Mouse (Mus musculus) midbrain, embryonic 10.5 days (tissue): ENCODE data around the gene Ptbp1. TPM values are rescaled to one million over a fixed set of nuclear protein-coding genes. Genes with fewer than 3 reads are reported as not detected.
A peak's percentile ranks its signal among the peaks of the same experiment; 100 is the strongest.

Experiments
- DNase-seq: peaks from one replicate; pipeline ENCODE4 v3.0.0-alpha.2; 2017; ENCODE audit warnings: low spot score
- H3K27ac ChIP-seq: fragments of 300-500 bp; sonication (generic); replicated peaks from 2 replicates; pipeline ENCODE4 v1.5.1; 2016; ENCODE audit warnings: mild to moderate bottlenecking
- H3K27me3 ChIP-seq: fragments of 300-500 bp; sonication (generic); 2 replicates; pipeline ENCODE4 v1.6.1; 2016; ENCODE audit warnings: low read depth, mild to moderate bottlenecking; ENCODE audit not compliant: poor library complexity, severe bottlenecking
- H3K36me3 ChIP-seq: fragments of 300-500 bp; sonication (generic); 2 replicates; pipeline ENCODE4 v1.6.1; 2016; ENCODE audit warnings: mild to moderate bottlenecking, moderate library complexity
- H3K4me1 ChIP-seq: fragments of 300-500 bp; sonication (generic); 2 replicates; pipeline ENCODE4 v1.6.1; 2016
- H3K4me3 ChIP-seq: fragments of 300-500 bp; sonication (generic); 2 replicates; pipeline ENCODE4 v1.5.1; 2016; ENCODE audit warnings: mild to moderate bottlenecking, moderate library complexity
- H3K9me3 ChIP-seq: fragments of 300-500 bp; sonication (generic); replicated peaks from 2 replicates; pipeline ENCODE4 v1.6.1; 2016; ENCODE audit warnings: mild to moderate bottlenecking
- WGBS: fragments of 180-500 bp; shearing (Covaris S2); methylation state at CpG from one replicate; pipeline ENCODE4 v1.1.7; 2016; 5-methylcytosine and 5-hydroxymethylcytosine counted together
- microRNA-seq: library from miRNA; unstranded; fragments of <30 nt; microRNA quantifications from one replicate; pipeline ENCODE4, GENCODE M21; 2017
- polyA plus RNA-seq: library from polyadenylated mRNA; unstranded; fragments of >200 nt; fragmentation: Nextera tagmentation; extraction: Ambion mirVana; gene quantifications from 2 replicates; pipeline ENCODE4 v1.2.1, GENCODE M21; 2016

Gene Ptbp1
- polyA plus RNA-seq, 1 experiment from 2014 or later: 334 TPM

- no peak overlapping the region for H3K27ac ChIP-seq
- no peaks in the 10 kb centered on the region for H3K9me3 ChIP-seq
- DNase-seq: no peak
- H3K4me3 ChIP-seq: no peak overlapping the region
- 54% methylated on average over 20 of the region's 20 CpGs for WGBS
- H3K27me3 ChIP-seq: peaks cover 69% of the 10 kb centered on the region
- peaks cover 32% of the 10 kb centered on the region for H3K4me1 ChIP-seq
- peaks cover 74% of the 10 kb centered on the region for H3K36me3 ChIP-seq
Measured at GRCm38 (mm10) chr10:79897316-79898245, 43.4 kb downstream of the Ptbp1 start.

DNA sequence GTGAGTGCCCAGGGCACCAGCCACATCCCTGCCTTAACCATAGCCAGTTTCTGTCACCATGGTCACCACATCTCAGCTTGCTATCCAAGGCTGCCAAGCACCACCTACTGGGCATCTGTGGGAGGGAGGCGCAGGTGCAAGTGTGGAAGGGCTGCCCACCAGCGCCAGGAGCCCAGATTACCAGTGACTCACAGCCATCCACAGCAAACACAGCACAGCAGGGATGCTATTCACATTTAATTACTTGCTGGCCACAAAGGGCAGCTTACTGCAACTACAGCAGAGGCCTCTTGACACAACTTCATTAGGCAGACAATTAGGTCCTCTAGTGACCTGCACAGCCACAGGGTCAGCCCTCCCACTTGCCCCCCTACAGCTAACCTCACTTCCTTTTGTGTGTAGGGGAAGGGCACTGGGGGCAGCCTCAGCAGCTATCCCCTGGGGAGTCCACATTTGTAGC is 46.8 kb downstream of the Ptbp1 start:
- no peaks in the 10 kb centered on the region for H3K9me3 ChIP-seq
- H3K4me1 ChIP-seq: peaks cover 33% of the 10 kb centered on the region
- no peak overlapping the region for H3K27ac ChIP-seq
- WGBS: 13% methylated on average over 2 of the region's 2 CpGs
- peaks cover 86% of the 10 kb centered on the region for H3K36me3 ChIP-seq
- no peak overlapping the region for H3K4me3 ChIP-seq
- peaks cover 82% of the 10 kb centered on the region for H3K27me3 ChIP-seq
- DNase-seq: peak; percentile 51

DNA sequence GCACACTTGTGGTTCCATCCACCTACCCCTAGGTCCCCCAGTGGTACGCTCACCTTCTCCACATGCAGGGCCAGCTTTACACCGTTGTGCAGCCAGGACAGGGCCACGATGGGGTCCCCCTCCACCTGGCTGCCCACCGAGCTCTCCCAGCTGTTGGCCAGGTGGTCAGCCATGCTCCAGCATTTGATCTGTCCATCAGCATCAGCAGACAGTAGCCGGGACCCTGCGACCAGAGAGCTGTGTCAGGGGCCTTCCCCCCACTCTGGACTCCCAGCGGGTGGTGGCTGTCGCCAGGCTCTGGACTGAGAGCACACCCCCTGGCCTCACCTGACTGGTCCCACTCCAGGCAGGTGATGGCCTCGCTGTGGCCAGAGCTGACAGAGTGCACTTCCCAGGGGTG is 52.5 kb downstream of the Ptbp1 start:
- H3K36me3 ChIP-seq: peaks cover 70% of the 10 kb centered on the region
- no peak overlapping the region for H3K27ac ChIP-seq
- H3K4me1 ChIP-seq: peaks cover 32% of the 10 kb centered on the region
- H3K4me3 ChIP-seq: no peak overlapping the region
- no peaks in the 10 kb centered on the region for H3K9me3 ChIP-seq
- DNase-seq: no peak
- WGBS: 91% methylated on average over 9 of the region's 9 CpGs
- peaks cover 39% of the 10 kb centered on the region for H3K27me3 ChIP-seq

DNA sequence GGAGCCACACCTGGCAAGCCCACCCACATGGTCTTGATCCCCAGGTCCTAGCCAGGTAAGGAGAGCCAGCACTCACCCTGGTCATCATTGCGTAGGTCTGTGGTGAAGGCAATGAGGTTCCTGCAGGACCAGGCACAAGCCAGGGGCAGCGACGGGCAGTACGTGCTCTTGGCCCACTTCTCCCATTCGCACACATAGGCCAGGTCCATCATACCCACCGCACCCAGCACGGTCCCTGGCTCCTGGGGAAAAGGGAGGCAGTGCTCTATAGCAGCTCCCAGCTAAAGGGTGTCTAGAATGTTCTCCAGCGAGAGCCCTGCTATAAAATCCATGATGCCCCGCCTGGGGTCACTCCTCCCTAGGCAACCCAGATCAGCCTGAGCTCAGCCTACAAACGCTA is 53.2 kb downstream of the Ptbp1 start:
- H3K4me3 ChIP-seq: peak overlapping the region; percentile 83; the same call in 1 of the 2 replicates
- H3K27ac ChIP-seq: 0 out of 2 replicates have a peak overlapping the region, but pooled peaks have one; percentile 100
- peaks cover 71% of the 10 kb centered on the region for H3K36me3 ChIP-seq

DNA sequence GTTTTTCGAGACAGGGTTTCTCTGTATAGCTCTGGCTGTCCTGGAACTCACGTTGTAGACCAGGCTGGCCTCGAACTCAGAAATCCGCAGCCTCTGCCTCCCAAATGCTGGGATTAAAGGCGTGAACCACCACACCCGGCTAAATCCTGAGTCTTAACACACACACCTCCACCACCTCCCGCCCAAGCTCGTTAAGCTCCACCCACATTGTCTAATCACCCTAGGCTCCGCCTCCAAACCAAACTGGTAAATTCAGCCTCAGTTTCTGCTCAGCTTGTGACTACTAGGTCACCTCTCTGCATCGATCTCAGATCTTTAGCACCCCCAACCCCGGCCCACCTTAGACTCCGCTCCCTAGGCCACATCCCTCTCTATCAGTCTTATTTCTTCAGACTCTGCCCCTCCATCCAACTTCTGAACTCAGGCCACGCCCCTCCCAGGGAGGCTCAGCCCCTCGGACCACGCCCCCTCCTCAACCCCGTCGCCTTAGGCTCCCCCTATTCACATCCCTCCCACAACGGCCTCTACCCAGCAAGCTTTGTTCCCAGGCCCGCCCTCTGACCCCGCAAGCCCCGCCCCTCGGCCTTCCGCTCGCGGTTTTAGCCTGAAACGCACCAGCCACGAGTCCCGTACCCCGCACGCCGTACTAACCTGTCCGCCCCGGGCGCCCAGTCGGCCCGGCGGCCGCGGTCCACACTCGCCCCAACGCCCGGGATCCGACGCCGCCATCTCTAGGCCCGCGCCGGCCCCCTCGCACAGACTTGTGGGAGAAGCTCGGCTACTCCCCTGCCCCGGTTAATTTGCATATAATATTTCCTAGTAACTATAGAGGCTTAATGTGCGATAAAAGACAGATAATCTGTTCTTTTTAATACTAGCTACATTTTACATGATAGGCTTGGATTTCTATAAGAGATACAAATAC is 54.2 kb downstream of the Ptbp1 start, which contains the start of gene Med16:
Gene Med16 (minus strand): TSS at position 757 of the 925 bp plus-strand sequence.
- Histone ChIP-seq H3K36me3 (peaks cover 70% of the 10 kb centered on the region), H3K27ac (peak within 1 kb of the TSS; percentile 100), H3K9me3 (no peaks in the 10 kb centered on the region), H3K4me1 (peaks cover 24% of the 10 kb centered on the region), H3K4me3 (peak within 1 kb of the TSS; percentile 83), H3K27me3 (peaks cover 23% of the 10 kb centered on the region)
- peak; percentile 98 for DNase-seq
- 2% methylated on average over 52 of the region's 52 CpGs for WGBS

More for the DNA sequence above, 53.2 kb downstream of the Ptbp1 start:
- Histone ChIP-seq H3K4me1 (peaks cover 27% of the 10 kb centered on the region), H3K9me3 (no peaks in the 10 kb centered on the region), H3K27me3 (peaks cover 33% of the 10 kb centered on the region)
- no peak for DNase-seq
- 96% methylated on average over 10 of the region's 10 CpGs for WGBS

DNA sequence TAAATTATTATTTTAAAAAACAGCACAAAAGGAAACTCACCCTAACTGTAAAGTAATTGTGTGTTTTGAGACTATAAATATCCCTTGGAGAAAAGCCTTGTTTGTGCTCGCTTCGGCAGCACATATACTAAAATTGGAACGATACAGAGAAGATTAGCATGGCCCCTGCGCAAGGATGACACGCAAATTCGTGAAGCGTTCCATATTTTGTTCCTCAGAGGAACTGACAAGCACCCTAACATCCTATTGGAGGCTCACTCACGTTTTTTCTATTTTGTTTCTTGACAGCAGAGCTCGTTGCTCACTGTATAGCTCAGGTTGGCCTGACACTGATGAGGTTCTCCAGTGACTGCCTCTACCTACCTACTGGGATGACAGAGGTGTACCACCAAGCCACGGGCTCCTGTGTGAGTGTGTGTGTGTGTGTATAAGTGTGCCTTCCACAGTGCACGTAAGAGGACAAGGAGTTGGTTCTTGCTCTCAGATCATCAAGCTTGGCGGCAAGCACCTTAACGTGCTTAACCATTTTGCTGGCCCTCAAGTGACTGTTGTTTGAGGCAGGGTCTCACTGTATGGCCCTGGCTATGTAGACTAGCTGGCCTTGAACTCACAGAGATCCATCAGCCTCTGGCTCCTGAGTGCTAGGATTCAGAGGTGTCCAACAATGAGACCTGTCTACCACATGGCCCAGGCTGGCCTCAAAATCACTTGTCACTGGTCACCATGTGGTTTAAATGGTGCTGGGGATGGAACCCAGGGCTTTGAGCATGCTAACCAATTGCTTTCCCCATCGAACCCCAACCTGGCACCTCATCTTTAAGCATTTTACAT is 55.1 kb downstream of the Ptbp1 start:
- H3K4me3 ChIP-seq: peak overlapping the region; percentile 83
- H3K4me1 ChIP-seq: peaks cover 31% of the 10 kb centered on the region
- DNase-seq: peak; percentile 57
- peaks cover 14% of the 10 kb centered on the region for H3K27me3 ChIP-seq
- H3K9me3 ChIP-seq: no peaks in the 10 kb centered on the region
- peaks cover 62% of the 10 kb centered on the region for H3K36me3 ChIP-seq
- H3K27ac ChIP-seq: peak overlapping the region; percentile 100
- WGBS: 25% methylated on average over 14 of the region's 14 CpGs

DNA sequence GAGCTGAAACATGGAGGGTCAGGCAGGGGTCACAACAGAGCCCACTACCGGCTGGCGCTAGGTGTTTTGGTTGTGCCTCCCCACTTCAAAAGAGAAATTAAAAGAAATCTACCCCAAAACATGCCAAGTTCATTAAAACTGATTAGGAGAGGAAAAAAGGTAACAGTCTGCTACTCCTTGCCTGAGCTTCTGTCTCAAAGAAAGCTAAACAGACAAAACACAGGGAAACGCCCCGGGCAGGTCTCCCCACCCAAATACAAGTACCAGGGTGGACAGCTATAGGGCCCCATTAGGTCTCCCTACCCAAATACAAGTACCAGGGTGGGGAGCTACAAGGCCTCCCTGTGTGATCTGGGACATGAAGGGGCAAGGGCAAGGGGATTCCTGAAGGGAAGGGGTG is 56.3 kb downstream of the Ptbp1 start, which contains the start of gene Gm26602:
Gene Gm26602 (plus strand): TSS at position 301 of the 400 bp plus-strand sequence.
- H3K27me3 ChIP-seq: peaks cover 9% of the 10 kb centered on the region
- H3K4me1 ChIP-seq: peaks cover 44% of the 10 kb centered on the region
- no peak for DNase-seq
- H3K36me3 ChIP-seq: peaks cover 49% of the 10 kb centered on the region
- WGBS: 100% methylated on average over 4 of the region's 4 CpGs
- H3K27ac ChIP-seq: peak within 1 kb of the TSS; percentile 100; the same call in 1 of the 2 replicates
- H3K9me3 ChIP-seq: no peaks in the 10 kb centered on the region
- H3K4me3 ChIP-seq: no peak within 1 kb of the TSS

DNA sequence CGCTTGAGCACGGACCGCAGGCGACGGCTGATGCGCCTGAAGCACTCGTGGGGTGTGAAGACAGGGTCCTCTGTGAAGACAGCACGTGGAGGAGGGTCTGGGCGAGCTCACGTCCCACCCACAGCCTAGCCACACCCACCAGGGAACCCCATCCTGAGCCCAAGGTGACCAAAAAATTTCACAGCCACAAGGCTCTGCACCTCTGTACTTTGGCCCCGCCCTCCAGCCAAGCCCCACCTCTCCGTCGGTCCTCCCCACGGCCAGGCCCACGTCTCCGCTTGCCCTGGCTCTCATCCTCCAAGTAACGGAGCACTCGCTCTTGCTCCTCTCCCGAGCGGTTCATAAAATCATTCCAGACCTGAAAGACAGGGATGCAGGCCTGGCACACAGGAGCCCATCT is 58.2 kb downstream of the Ptbp1 start:
- Histone ChIP-seq H3K27me3 (peaks cover 6% of the 10 kb centered on the region), H3K27ac (no peak overlapping the region), H3K4me1 (peaks cover 57% of the 10 kb centered on the region), H3K4me3 (no peak overlapping the region), H3K36me3 (peaks cover 32% of the 10 kb centered on the region), H3K9me3 (no peaks in the 10 kb centered on the region)
- WGBS: 64% methylated on average over 20 of the region's 20 CpGs
- DNase-seq: no peak

Small RNA genes within 50 kb of the gene (microRNA-seq; reads per million reads assigned to microRNA genes)
- not detected for gene Mir6910

Other genes with a start within 250 kb of the Ptbp1 start
- 0.06 and 0.11 TPM in 2 replicates for gene C2cd4c, start 240.4 kb upstream of the Ptbp1 start, polyA plus RNA-seq
- 18.5 and 20.1 TPM in 2 replicates for gene Shc2, start 216.5 kb upstream of the Ptbp1 start, polyA plus RNA-seq
- gene Odf3l2, start 208.7 kb upstream of the Ptbp1 start, polyA plus RNA-seq: not detected in 2 replicates
- gene Madcam1, start 189.9 kb upstream of the Ptbp1 start, polyA plus RNA-seq: 0.89 and 1.1 TPM in 2 replicates
- 68.3 and 74.9 TPM in 2 replicates for gene Tpgs1, start 185.1 kb upstream of the Ptbp1 start, polyA plus RNA-seq
- 223 and 270 TPM in 2 replicates for gene Cdc34, start 172.2 kb upstream of the Ptbp1 start, polyA plus RNA-seq
- gene Gzmm, start 165.4 kb upstream of the Ptbp1 start, polyA plus RNA-seq: 0.98 and 1.0 TPM in 2 replicates
- 607 and 655 TPM in 2 replicates for gene Bsg, start 149.9 kb upstream of the Ptbp1 start, polyA plus RNA-seq
- gene Hcn2, start 137.8 kb upstream of the Ptbp1 start, polyA plus RNA-seq: 0.05 TPM in 2 replicates
- gene Polrmt, start 107.8 kb upstream of the Ptbp1 start, polyA plus RNA-seq: 48.6 and 51.7 TPM in 2 replicates
- 0.27 and 0.42 TPM in 2 replicates for gene Fgf22, start 99.4 kb upstream of the Ptbp1 start, polyA plus RNA-seq
- 109 and 118 TPM in 2 replicates for gene Rnf126, start 87.5 kb upstream of the Ptbp1 start, polyA plus RNA-seq
- gene Fstl3, start 77.2 kb upstream of the Ptbp1 start, polyA plus RNA-seq: 1.1 and 1.8 TPM in 2 replicates
- gene Prss57, start 63.5 kb upstream of the Ptbp1 start, polyA plus RNA-seq: 0.05 TPM in 1 of 2 replicates, not detected in the other
- gene Palm, start 60.9 kb upstream of the Ptbp1 start, polyA plus RNA-seq: 130 and 153 TPM in 2 replicates
- gene Misp, start 33.4 kb upstream of the Ptbp1 start, polyA plus RNA-seq: 0.46 and 0.67 TPM in 2 replicates
- gene Prtn3, start 20.0 kb downstream of the Ptbp1 start, polyA plus RNA-seq: 8.0 and 13.5 TPM in 2 replicates
- gene Plppr3, start 20.2 kb downstream of the Ptbp1 start, polyA plus RNA-seq: 110 and 169 TPM in 2 replicates
- gene Elane, start 31.8 kb downstream of the Ptbp1 start, polyA plus RNA-seq: 0.16 and 0.46 TPM in 2 replicates
- gene Cfd, start 36.4 kb downstream of the Ptbp1 start, polyA plus RNA-seq: not detected in 2 replicates
- 69.8 and 70.8 TPM in 2 replicates for gene Med16, start 54.5 kb downstream of the Ptbp1 start, polyA plus RNA-seq
- gene Gm26602, start 56.4 kb downstream of the Ptbp1 start, polyA plus RNA-seq: 2.0 and 5.5 TPM in 2 replicates
- 1.0 and 1.2 TPM in 2 replicates for gene Kiss1r, start 62.5 kb downstream of the Ptbp1 start, polyA plus RNA-seq
- gene R3hdm4, start 66.8 kb downstream of the Ptbp1 start, polyA plus RNA-seq: 126 and 154 TPM in 2 replicates
- gene Arid3a, start 72.6 kb downstream of the Ptbp1 start, polyA plus RNA-seq: 12.5 and 13.4 TPM in 2 replicates
- gene Wdr18, start 105.7 kb downstream of the Ptbp1 start, polyA plus RNA-seq: 136 and 155 TPM in 2 replicates
- gene Grin3b, start 116.3 kb downstream of the Ptbp1 start, polyA plus RNA-seq: 0.25 and 0.30 TPM in 2 replicates
- gene Tmem259, start 129.9 kb downstream of the Ptbp1 start, polyA plus RNA-seq: 11.0 TPM in 2 replicates
- 198 and 199 TPM in 2 replicates for gene Cnn2, start 134.2 kb downstream of the Ptbp1 start, polyA plus RNA-seq
- gene Abca7, start 142.1 kb downstream of the Ptbp1 start, polyA plus RNA-seq: 3.2 and 4.8 TPM in 2 replicates
- 7.9 and 8.0 TPM in 2 replicates for gene Arhgap45, start 162.2 kb downstream of the Ptbp1 start, polyA plus RNA-seq
- 233 and 276 TPM in 2 replicates for gene Polr2e, start 185.4 kb downstream of the Ptbp1 start, polyA plus RNA-seq
- 702 and 747 TPM in 2 replicates for gene Gpx4, start 192.7 kb downstream of the Ptbp1 start, polyA plus RNA-seq